Mouse (Mus musculus) mouse trophoblast stem cell (cell line): Measurements from ENCODE around the gene Dock4.
"Not testable (repeated sequence)": the region's sequence is repeated elsewhere in the genome, so short reads cannot be mapped to it uniquely, and the experiment has no call there.

Experiments used
- in situ Hi-C, 2 experiments: fragments of 300-500 bp; cut with MseI, MboI; formaldehyde crosslinking; loops; 2 replicates in 1 of 2; 3 replicates in 1 of 2; pipeline ENCODE4 v1.15.1; 2025

Gene Dock4

DNA sequence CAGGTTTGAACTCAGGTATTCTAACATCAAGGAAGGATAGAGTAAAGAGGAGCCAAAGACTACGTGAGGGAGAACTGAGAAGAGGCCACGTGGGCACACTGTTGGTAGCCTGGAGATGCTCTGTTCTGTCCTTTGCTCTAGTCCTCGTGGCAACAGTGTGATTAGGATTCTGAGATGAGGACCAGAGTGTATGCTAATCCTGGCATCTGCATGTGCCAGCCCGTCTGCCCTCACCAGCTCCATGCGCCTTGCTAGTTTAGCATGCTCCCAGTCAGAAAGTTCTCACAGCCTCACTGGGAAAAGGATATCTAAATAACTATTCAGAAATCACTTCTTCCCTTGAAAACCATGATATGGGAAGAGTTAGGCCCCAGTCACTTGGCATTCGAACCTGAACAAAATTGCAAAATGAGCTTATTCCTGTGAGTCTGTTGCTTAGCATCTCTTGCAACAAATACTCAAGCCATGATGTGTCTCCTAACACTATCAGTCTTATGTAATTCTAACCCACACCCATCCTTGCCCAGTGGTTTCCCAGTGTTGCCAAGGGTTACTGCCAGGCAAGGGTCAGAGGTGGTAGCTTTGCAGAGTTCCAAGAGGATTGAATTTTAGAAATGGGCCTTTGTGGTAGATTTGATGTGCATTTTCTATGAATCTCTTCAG is 372.4 kb downstream of the Dock4 start:
- in situ Hi-C loops: loop anchor here in 1 of 2 experiments (10.0 kb wide), 1 partner anchor 563 kb away; no protein-coding TSS in a partner anchor

DNA sequence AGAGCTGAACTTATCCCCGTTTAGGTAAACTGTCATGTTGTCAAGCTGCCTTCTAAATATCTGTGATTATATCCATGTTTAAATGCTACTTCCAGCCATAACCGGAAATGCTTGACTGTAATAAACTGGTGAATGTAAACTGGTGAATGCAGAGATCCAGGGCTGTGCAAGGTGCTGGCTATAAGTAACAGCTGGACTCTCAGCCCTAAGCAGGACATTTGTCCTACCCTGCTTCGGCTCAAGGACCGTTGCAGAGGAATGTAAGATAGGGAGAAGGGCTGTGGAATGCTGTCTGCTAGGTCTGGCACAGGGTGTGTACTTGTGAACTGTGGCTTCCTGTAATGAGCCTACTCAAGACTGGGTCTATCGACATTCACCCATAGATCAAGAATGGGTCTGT is 377.9 kb downstream of the Dock4 start:
- in situ Hi-C loops: loop anchor here in 1 of 2 experiments (10.0 kb wide), 1 partner anchor 569 kb away; no protein-coding TSS in a partner anchor

DNA sequence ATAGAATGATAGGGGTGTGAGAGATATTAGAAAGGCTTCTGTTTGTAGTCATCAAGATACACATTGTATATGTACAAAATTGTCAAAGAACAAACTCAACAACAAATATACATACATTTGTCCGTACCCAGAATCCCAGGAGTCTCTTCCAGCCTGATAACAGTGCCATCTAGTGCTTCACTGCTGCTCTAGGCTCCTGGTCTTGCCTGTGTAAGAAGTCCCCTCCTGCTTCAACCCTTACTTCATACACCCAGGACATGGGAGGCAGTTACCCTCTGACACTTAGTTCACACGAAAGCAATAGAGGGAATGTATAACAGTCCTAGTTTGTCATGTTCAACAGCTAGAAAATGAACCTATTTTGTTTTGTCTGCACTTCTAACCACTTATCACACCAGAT is 378.5 kb downstream of the Dock4 start:
- in situ Hi-C loops: loop anchor here in 1 of 2 experiments (10.0 kb wide), 1 partner anchor 569 kb away; no protein-coding TSS in a partner anchor

DNA sequence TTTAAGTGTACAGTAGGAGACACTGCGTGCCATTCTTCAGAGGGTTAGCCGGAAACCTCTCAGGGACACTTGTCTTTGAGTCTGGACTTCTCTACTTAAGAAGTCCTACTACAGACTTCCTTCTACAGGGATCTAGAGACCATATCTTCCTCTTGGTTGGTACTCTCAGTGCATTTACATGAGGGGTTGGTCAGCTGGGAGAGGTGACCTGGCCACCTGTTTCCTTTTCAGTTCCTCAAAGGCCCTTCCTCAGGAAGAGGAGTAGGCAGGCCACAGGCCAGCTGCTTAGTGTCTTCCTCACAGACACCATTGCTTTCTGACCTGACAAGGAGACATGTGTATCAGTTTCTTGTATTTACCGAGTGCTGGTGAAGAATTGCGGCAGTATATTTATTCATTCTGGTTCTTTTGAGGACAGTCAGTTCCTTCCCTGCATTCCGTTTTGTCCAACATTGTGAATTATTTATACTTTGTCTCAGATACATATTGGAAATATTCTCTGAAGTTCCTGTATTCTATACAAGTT is 380.2 kb downstream of the Dock4 start:
- in situ Hi-C loops: loop anchor here (10.0 to 25.0 kb wide), 3 partner anchors 386 to 661 kb away; partner anchors contain the start of gene Lrrn3 (in 1 of the 2)

DNA sequence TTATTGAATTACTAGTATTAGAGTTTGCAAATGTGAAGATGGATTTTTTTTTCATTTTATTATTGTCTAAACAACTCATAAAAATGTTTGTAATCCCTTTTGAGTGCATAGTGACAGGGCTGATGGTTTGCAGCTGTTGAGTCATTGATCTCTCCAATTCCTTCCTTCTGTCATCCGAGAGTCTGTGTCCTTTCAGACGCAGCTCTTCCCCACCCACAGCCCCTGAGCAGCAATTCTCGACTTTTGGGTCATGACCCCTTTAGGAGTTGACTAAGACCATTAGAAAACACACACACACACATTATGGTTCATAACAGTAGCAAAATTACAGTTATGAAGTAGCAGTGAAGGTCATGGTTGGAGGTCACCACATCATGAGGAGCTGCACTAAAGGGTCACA is 380.7 kb downstream of the Dock4 start:
- in situ Hi-C loops: loop anchor here (10.0 to 25.0 kb wide), 3 partner anchors 386 to 661 kb away; partner anchors contain the start of gene Lrrn3 (in 1 of the 2)

DNA sequence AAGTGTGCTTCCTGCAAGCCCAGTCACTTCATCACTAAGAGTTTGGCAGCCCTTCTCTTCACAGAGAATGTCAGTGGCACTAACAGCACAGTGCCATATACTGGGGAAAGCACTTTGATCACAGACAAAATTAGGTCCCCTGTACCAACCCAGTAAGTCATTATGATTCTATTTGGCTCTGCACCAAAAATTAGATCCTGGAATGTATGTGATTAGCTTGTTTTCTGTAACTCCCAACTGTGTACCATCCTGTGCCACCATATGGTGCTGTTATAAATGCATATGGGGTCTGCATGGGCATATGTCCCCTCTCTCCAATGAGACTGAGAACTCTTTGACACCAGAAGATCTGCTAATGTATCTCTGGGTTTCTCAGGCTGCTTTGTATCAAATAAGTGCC is 382.3 kb downstream of the Dock4 start:
- in situ Hi-C loops: loop anchor here (10.0 to 25.0 kb wide), 3 partner anchors 384 to 659 kb away; partner anchors contain the start of gene Lrrn3 (in 1 of the 2)

DNA sequence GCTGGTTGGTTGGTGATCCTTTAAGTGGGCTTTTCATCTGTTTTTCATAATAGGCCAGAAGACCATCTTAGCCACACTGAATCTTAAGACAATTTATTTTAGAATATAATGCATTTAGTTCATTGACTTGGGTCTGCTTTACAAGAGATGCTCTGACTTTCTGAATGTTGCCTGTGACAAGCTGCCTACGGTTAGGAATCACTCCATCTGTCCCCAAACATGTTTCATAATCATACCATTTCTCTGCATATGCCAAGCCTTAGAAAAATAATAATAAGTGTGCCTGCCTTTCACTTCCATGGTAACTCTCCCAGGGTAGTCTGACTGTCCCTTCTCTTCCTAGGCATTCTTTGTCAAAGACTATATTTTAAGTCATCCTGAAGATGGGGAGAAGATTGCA is 383.5 kb downstream of the Dock4 start:
- in situ Hi-C loops: loop anchor here (10.0 to 25.0 kb wide), 3 partner anchors 383 to 658 kb away; partner anchors contain the start of gene Lrrn3 (in 1 of the 2)

DNA sequence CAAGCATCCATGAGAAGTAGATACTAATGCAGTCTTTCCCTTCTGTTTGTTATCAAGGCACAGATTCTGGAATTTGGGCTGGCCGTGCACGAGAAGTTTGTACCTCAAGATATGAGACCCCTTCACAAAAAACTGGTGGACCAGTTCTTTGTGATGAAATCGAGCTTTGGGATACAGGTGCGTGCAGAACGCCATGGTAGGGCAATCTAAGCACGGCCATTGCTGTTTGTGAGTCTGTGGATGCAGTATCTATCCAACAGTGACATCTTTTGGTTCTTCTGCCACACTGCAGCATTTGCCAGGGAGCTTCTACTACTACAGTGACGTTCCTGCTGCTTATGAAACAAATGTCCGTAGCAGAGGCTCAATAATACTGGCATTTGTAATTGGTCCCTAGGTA is 386.4 kb downstream of the Dock4 start:
- in situ Hi-C loops: loop anchor here (10.0 to 25.0 kb wide), 3 partner anchors 380 to 655 kb away; partner anchors contain the start of gene Lrrn3 (in 2 of the 2)

DNA sequence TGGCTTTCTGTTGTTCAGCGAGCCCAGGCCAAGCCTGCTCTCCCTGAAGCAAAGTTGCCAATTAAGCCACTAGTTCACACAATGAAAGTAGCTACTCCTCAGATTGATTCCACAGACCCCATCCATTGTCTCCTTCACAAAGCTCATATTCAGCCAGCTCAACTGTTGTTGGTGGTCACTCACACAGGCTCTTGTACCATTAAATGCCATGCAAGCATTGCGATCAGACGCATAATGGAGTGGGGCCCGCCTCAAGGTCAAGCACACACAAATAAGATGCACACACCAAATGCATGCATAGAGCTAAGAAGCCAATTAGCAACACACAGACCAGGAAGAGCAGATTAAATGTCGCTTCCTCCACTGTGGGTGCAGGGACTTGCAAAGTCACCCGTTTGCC is 391.2 kb downstream of the Dock4 start:
- in situ Hi-C loops: loop anchor here (10.0 to 25.0 kb wide), 3 partner anchors 375 to 650 kb away; partner anchors contain the start of gene Lrrn3 (in 2 of the 2)

DNA sequence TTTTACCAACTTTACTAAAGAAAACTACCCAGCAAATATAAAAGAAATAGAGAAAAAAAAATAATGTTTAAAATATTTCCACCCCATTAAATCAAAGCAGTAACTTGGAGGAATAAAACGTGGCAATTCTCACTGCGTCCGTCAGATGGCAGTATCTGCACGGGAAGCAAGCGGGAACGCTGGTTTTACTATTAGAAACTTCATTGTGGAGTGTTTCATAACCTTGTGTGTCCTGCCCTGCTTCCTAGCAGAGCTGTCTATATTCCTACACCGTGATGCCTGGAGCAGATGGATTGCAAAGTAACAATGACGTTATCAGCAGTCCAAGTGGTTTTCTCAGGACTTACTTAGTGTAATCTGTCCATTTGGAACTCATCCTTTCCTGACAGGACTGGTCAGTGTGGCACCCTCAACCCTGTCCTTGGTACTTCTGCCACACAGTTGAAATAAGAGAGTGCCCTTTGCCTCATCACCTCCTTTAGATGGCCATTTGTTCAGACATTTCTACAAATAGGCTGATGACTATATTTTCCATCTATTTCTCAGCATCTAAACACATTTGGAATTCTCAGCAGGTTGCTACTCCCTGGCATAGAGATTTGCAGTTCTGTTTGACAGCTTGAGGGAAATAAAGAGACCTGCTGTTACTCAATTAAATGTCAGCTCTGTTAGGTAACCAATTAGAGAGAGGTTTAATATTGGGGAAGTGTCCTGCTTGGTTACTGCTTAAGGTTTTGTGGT is 392.0 kb downstream of the Dock4 start:
- in situ Hi-C loops: loop anchor here (10.0 to 25.0 kb wide), 3 partner anchors 375 to 650 kb away; partner anchors contain the start of gene Lrrn3 (in 2 of the 2)

DNA sequence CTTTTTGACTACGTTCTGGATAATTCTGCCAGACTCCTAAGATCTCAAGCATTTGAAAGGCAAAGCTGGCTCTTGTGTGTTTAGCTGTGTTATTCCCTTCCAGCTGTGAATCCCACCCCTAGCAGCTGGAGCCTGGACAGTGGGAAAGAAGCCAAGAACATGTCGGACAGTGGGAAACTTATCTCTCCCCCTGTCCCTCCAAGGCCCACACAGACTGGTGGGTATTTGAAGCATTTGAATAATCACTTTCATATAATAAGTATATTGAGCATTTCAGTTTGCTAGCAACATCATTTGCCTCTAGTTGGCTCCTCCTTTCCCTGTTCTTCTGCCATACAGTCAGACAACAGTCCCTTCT is 392.6 kb downstream of the Dock4 start:
- in situ Hi-C loops: loop anchor here (10.0 to 25.0 kb wide), 3 partner anchors 374 to 649 kb away; partner anchors contain the start of gene Lrrn3 (in 2 of the 2)

DNA sequence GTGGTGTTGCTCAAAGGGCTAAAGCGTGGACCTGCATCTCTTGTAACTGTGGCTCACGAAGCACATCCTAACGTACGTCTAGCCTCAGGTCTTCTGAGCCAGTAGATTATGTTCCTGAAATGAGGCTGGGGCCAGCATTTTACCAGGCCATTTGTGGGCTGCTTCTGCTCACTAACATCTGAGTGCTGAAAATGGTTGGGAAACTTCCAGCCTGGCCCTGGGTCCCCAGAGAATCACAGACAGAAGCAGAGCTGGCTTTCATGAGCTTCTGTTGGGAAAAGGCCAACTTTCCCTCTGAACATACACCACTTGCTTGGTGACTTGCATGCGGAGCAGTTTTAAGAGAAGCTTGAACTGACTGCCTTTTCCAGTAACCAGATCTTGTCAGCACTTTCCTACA is 393.2 kb downstream of the Dock4 start:
- in situ Hi-C loops: loop anchor here (10.0 to 25.0 kb wide), 3 partner anchors 373 to 648 kb away; partner anchors contain the start of gene Lrrn3 (in 2 of the 2)

DNA sequence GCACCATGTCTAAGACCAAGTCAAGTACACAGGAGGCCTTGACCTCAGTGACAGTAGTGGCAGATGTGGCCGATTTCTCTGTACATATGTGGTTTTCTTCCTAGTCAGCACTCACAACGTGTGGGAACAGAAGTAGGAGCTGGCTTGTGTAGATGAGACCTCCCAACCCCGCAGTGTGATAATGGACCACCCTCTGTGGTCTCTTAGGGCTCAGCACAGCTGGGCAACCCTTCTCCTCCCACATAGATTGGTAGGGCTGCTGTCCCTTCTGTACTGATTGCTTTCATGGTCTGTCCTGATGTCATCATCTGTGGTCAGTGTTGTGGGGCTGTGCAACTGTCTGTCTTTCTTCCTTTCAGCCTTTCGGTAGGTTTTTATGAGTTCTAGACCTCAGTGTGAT is 394.1 kb downstream of the Dock4 start:
- in situ Hi-C loops: loop anchor here (10.0 to 25.0 kb wide), 5 partner anchors 85 to 647 kb away; partner anchors contain the start of gene Lrrn3 (in 2 of the 2)

DNA sequence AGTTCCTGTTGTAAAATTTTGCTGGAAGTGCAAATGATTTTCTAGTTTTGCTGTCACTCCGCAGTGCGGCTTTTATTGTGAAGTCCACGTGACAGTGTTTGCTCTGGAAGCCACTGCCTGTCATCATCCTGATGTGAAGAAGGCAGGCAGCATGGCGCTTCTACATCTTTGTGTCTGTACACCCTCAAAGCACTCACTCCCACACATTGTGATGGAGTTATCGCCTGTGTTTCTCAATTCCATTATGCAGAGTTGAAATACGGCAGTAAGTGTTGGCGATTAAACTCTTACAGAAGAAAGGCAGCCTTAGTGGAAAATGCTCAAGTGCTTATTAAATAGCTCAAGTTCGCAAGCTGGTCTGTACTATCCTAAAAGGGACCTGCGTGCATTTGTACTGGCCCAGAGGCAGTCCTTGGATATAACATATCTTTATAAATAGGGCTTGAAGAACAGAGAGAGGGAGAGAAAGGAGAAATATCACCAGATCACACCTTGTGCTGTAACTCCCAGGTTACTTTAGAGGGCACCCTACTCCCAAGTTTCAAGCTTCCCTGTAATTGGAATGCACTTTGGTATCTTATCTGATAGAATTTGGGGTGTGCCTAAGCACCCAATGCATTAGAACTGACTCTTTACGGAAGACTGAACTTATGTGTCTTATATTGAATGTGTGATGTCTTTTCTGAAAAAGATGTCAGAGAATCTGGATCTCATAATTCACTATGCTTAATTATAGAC is 396.7 kb downstream of the Dock4 start:
- in situ Hi-C loops: loop anchor here (10.0 to 25.0 kb wide), 4 partner anchors 82 to 645 kb away; partner anchors contain the start of gene Lrrn3 (in 1 of the 2)

DNA sequence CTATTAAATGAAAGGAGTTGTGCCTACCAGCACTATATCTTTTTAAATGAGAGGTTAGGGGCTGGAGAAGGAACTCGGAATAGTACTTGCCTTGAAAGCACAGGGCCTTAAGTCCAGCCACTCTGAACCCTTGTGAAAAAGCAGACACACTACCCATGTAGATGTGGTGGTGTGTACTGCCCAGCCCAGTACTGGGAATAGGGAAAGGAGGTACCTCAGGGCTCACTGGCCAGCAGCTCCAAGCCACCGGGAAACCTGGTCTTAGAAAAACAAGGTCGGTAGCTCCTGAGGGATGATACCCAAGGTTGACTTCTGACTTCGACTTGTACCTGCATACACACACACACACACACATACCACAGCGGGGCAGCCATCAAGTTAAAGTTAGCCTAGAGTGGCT is 397.2 kb downstream of the Dock4 start:
- in situ Hi-C loops: loop anchor here (10.0 to 25.0 kb wide), 4 partner anchors 82 to 644 kb away; partner anchors contain the start of gene Lrrn3 (in 1 of the 2)

DNA sequence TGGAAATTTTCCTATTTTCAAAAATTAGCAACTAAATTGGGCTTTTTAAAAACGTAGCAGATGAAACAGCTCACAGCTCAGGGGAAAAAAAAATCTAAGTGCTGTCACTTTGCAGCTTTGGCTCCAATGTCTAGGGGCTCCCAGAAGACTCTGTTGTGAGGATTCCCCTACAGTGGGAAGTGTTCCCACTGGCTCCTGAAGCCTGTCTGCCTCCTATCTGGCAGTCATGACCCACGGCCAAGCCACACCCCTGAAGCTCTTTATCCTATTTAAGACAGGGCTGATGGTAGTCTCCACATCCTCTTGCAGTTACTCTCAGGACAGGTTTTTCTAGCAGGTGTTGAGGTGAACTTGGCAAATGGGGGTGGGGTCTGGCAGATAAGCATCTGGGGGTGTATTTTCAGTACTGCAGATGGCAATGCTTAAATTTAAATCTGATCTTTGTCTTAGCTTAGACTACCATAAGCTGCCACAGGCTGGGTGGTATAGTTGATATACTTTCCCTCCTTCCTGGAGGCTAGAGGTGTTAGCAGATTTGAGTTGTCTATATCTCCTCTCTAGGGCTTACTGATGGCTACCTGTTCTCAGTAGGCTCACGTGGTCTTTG is 397.8 kb downstream of the Dock4 start:
- in situ Hi-C loops: loop anchor here (10.0 to 25.0 kb wide), 4 partner anchors 81 to 644 kb away; partner anchors contain the start of gene Lrrn3 (in 1 of the 2)

DNA sequence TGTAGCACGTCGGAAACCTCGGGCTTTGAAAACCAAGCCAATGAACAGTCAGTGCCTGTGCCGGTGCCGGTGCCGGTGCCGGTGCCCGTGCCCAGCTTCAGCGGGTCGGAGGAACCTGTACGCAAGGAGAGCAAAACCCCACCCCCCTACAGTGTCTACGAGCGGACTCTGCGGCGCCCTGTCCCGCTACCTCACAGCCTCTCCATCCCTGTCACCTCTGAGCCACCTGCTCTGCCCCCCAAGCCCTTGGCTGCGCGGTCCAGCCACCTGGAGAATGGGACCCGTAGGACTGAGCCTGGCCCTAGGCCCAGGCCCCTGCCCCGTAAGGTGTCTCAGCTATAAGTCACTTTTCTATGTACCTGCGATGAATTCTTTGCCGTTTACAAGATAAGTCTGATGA is 398.6 kb downstream of the Dock4 start:
- in situ Hi-C loops: loop anchor here (10.0 to 25.0 kb wide), 4 partner anchors 80 to 643 kb away; partner anchors contain the start of gene Lrrn3 (in 1 of the 2)

DNA sequence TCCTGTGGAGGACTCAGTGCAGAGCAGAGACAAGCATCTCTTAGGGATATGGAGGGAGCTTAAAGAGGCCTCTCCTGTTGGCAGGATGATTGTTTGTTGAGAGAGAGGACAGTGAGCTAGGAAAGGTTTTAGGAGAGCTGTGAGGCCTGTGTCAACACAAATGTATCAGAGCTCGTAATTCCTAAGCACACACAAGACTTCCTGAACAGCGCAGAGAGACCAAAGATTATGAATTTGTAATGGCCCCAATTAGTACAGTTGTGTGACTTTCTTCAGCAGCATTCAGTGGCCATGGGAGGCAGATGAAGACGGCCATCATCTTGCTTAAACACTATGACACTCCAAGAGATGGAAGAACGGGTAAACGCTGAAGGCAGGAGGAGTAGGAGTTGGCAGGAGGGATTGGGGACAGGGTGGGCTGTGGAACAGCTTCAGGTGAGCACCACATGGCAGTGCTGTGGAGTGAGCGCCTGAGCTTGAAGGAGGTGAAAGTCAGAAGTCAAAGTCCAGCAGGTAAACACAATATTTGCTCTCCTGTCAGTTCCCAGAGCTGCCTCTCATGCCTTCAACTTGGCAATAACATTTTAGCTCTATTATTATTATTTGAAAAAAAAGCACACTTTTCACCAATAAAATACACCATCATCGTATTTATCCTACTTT is 409.1 kb downstream of the Dock4 start:
- in situ Hi-C loops: no loop called here

DNA sequence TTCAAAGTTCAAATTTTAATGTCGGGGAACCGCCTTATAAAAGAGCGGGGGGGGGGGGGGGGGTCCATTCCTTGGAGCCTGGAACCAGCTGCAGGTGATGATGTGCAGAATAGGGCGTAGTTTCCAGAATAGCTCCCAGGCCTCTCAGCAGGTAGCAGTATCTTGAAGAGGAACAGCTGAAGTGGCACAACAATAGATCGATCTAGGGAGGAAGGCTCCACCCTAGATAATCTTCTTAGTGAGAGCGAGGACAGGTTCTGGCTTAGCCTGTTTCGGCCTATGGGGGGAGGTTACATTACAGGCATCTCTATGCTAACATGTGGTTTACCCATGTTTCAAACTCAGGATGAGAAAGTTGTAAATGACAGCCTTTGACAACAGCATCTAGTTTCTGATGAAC is 411.7 kb downstream of the Dock4 start:
- in situ Hi-C loops: no loop called here

DNA sequence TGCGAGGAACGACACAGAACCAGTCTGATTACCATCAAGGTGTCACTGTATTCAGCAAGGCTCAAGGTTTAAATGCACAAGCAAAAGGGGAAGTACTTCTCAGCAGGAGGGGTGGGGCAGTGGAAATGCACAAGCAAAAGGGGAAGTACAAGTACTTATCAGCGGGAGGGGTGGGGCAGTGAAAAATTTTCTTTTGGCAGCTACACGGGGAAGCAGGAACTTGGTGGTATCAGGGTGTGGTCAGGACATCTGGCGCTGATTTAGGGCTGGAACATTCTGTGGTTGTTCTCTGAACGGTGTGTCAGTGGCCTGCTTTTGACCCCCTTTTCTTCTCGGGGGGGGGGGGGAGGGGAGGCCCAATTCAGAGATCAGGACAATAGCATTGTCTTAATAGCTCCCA is 413.0 kb downstream of the Dock4 start:
- in situ Hi-C loops: not testable (repeated sequence)
